Mouse (Mus musculus): ENCODE measurements around the gene Gtf2ird1.

DNA sequence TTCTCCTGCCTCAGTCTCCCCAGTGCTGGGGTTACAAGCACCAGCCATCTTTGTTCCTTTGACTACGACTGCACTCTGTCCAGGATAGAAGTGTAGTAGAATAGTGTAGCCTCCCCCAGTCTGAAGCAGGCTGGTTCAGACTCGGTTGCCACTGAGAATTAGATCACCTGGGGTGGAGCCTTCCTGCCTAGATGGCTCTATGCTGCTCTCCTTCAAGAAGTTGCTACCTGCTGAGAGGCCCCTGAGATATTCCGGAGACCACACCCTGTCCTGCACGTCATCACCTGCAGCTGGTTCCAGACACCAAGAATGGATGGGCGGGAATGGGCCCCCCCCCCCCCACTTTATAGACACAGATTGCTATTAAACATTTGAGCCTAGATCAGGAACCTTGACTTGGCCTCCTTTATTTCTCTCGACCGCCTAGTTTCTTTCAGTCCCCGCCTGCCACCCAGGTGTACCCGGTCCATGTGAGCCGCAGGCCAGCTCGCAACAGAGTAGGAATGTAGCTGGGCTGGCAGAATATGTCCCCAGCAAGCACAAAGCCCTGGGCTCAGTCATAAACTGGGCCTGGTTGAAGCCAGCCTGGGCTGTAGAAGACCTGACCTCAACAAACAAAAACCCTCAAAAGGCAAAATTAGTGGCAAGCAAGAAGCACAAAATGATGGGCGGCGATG, 19.6 kb downstream of the Gtf2ird1 start:
- TF ChIP-seq CHD1 (IDR thresholded peaks at IDR 0.05; ENCODE audit: low read depth, low read length) = no peak
- TF ChIP-seq EP300 (IDR thresholded peaks at IDR 0.05; ENCODE audit: low read length) = no peak
- no peak for TF ChIP-seq ELF1 (IDR thresholded peaks at IDR 0.05; ENCODE audit: low read depth, low read length)
- TF ChIP-seq ZNF384 (IDR thresholded peaks at IDR 0.05; ENCODE audit: low read depth, low read length) = no peak
- no peak for TF ChIP-seq HCFC1 (IDR thresholded peaks at IDR 0.05; ENCODE audit: low read depth, low read length)
- TF ChIP-seq MAX (IDR thresholded peaks at IDR 0.05; ENCODE audit: low read length) = no peak
- no peak for TF ChIP-seq MXI1 (IDR thresholded peaks at IDR 0.05; ENCODE audit: low read depth, low read length)
- TF ChIP-seq TCF12 (IDR thresholded peaks at IDR 0.05; ENCODE audit: low read depth, low read length) = no peak
- TF ChIP-seq ETS1 (conservative IDR thresholded peaks at IDR 0.05; ENCODE audit: low read depth, low read length) = no peak
- TF ChIP-seq TBP (conservative IDR thresholded peaks at IDR 0.05; ENCODE audit: low read depth, low read length) = no peak
- TF ChIP-seq USF1 (IDR thresholded peaks at IDR 0.05; ENCODE audit: low read depth, low read length) = no peak
- TF ChIP-seq POLR2A (IDR thresholded peaks at IDR 0.05; ENCODE audit: low read depth, low read length) = no peak

Measured in CH12.LX (cell line).